29 mouse cellular contexts compared by ENCODE assay signal in the genomic region with DNA sequence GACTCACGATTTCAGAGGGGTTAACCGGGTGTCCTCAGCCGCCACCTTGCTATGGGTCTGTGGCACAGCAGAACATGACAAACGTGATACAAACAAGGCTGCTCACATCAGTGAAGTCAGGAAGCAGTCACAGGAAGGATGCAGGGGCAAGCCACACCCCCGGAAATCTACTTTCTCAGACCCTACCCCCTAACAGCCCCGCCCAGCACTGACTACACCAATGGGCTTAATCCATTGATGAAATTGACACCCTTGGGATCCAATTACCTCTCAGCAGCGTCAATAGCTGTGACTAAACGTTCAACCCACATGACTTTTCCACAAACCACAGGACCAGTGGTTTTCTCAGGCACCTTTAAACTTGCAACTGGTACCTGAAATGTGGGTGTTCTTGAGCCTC. TPM values are rescaled to one million over a fixed set of nuclear protein-coding genes. Genes with fewer than 3 reads are reported as not detected.
DNase-seq lines count a peak whose midpoint lies in the region; ATAC-seq and TF ChIP-seq lines count a peak whose summit lies in the region.
"Had no signal": no experiment of that assay in that cellular context is flagged by ENCODE, and none has a peak within 500 bp of the region (broad histone marks: within the 10 kb centered on the region; RNA-seq: fewer than 3 reads in every experiment).

No protein-coding gene starts in this region.

- H3K9me3 ChIP-seq in ES-E14 (ENCODE audit: control insufficient read depth, insufficient read depth, low read depth, low read length) = no peaks in the 10 kb centered on the region
- no peaks in the 10 kb centered on the region for H3K9me3 ChIP-seq in intestine, postnatal 0 days (ENCODE audit: control insufficient read depth)
- H3K9me3 ChIP-seq: G1E; heart, embryonic 15.5 days; intestine, embryonic 15.5 days; liver, embryonic 15.5 days; midbrain, embryonic 15.5 days had no signal

- ATAC-seq in granulocyte monocyte progenitor cell, adult 5-6 weeks (replicated peaks; ENCODE audit: poor library complexity, severe bottlenecking) = no peak
- no peak for ATAC-seq in intestine, postnatal 0 days
- ATAC-seq: forebrain, postnatal 0 days; hindbrain, embryonic 16.5 days; intestine, embryonic 15.5 days; midbrain, embryonic 15.5 days had no signal

- no peak overlapping the region for H3K27ac ChIP-seq in ES-E14 (ENCODE audit: insufficient read depth, low read depth, low read length, poor library complexity, severe bottlenecking)
- no peak overlapping the region for H3K27ac ChIP-seq in intestine, postnatal 0 days (ENCODE audit: low read depth, low read length)
- H3K27ac ChIP-seq: heart, embryonic 15.5 days; intestine, embryonic 15.5 days; liver, embryonic 15.5 days; midbrain, embryonic 15.5 days; stomach, postnatal 0 days had no signal

- no peak overlapping the region for H3K9ac ChIP-seq in ES-E14 (ENCODE audit: insufficient read depth, low read depth, low read length, poor library complexity, severe bottlenecking)
- no peak overlapping the region for H3K9ac ChIP-seq in intestine, postnatal 0 days (ENCODE audit: low read depth, low read length)
- H3K9ac ChIP-seq: forebrain, postnatal 0 days; heart, embryonic 15.5 days; intestine, embryonic 15.5 days; liver, embryonic 15.5 days; lung, embryonic 14.5 days; midbrain, embryonic 15.5 days had no signal

- peaks cover 0 to 2% of the 10 kb centered on the region in 2 experiments; a peak in 1 of 4 replicates for H3K4me1 ChIP-seq in ES-E14 (ENCODE audit: control insufficient read depth in 2 of 2, insufficient read depth in 2 of 2, low read length in 2 of 2, poor library complexity in 1 of 2)
- no peaks in the 10 kb centered on the region for H3K4me1 ChIP-seq in intestine, postnatal 0 days (replicated peaks; ENCODE audit: control insufficient read depth, insufficient read depth, low read length)
- H3K4me1 ChIP-seq: intestine, embryonic 15.5 days; midbrain, embryonic 15.5 days had no signal

- DNase-seq in testis, postnatal 14 days (ENCODE audit: low spot score) = peak; percentile 45
- DNase-seq in testis, postnatal 10 days (ENCODE audit: low spot score) = no peak
- peak; percentile 69 for DNase-seq in ES-E14 (ENCODE audit: low read depth, low spot score)
- peak; percentile 90 for DNase-seq in ZHBTc4 (ENCODE audit: low read depth, low spot score)
- no peak for DNase-seq in gastrocnemius, adult 8-10 months (ENCODE audit: low spot score in 2 of 2)
- DNase-seq in embryo, embryonic 9.5 days (ENCODE audit: extremely low spot score) = no peak
- DNase-seq: adrenal gland, postnatal 10 days; cerebellum, adult 9-10 months; cerebellum, postnatal 36 days; forebrain, postnatal 0 days; gastrocnemius, postnatal 10 days; kidney, adult 9 months; kidney, postnatal 14 days; lung, embryonic 14.5 days; lung, postnatal 14 days; right cerebral cortex, adult 18-20 months; right cerebral cortex, postnatal 4 days had no signal

- no peak for TF ChIP-seq CTCF in intestine, postnatal 0 days (IDR thresholded peaks at IDR 0.05; ENCODE audit: low read depth)

- WGBS in intestine, postnatal 0 days = 69% methylated on average over 8 of the region's 8 CpGs

- peak overlapping the region in 1 of 2 experiments; percentile 58; a peak in 2 of 4 replicates for H3K4me3 ChIP-seq in ES-E14 (ENCODE audit: insufficient read depth in 1 of 2, low read depth in 1 of 2, low read length in 2 of 2, poor library complexity in 1 of 2, severe bottlenecking in 1 of 2)
- H3K4me3 ChIP-seq in intestine, postnatal 0 days (ENCODE audit: low read depth, low read length) = no peak overlapping the region
- H3K4me3 ChIP-seq: erythroblast, embryonic 14.5 days; heart, embryonic 15.5 days; intestine, embryonic 15.5 days; liver, embryonic 15.5 days; midbrain, embryonic 15.5 days had no signal

- no peak overlapping the region for H3K4me2 ChIP-seq in intestine, postnatal 0 days (replicated peaks; ENCODE audit: low read depth)
- H3K4me2 ChIP-seq: heart, embryonic 15.5 days; intestine, embryonic 15.5 days; liver, embryonic 15.5 days; lung, embryonic 14.5 days; midbrain, embryonic 15.5 days had no signal

- no peaks in the 10 kb centered on the region for H3K36me3 ChIP-seq in ES-E14 (ENCODE audit: control insufficient read depth, insufficient read depth, low read length, poor library complexity, severe bottlenecking)
- H3K36me3 ChIP-seq in intestine, postnatal 0 days (ENCODE audit: control insufficient read depth, insufficient read depth) = no peaks in the 10 kb centered on the region
- H3K36me3 ChIP-seq: G1E; heart, embryonic 15.5 days; intestine, embryonic 15.5 days; liver, embryonic 15.5 days; midbrain, embryonic 15.5 days had no signal

- in situ Hi-C loops in ES-E14 (cut with MboI; ENCODE audit: low sequenced_read_pairs in 2 of 2, unreplicated experiment in 2 of 2) = no loop called here

- H3K27me3 ChIP-seq in intestine, postnatal 0 days (replicated peaks; ENCODE audit: control insufficient read depth, insufficient read depth, low read length) = no peaks in the 10 kb centered on the region
- H3K27me3 ChIP-seq: heart, embryonic 15.5 days; intestine, embryonic 15.5 days; liver, embryonic 15.5 days; midbrain, embryonic 15.5 days had no signal

TF ChIP-seq in ES-E14, 5 proteins besides CTCF, POLR2A, EP300 and RAD21:
- peak; percentile 88 for TF ChIP-seq CHD2 (IDR thresholded peaks at IDR 0.05; ENCODE audit: low read depth, low read length)
- no peak for TF ChIP-seq ZC3H11A (IDR thresholded peaks at IDR 0.05; ENCODE audit: borderline replicate concordance, low read depth, low read length)

RNA-seq across cellular contexts. Expression of a gene that starts 13.7 kb away (rescaled TPM):
- total RNA-seq in ES-E14 (2012; rRNA removed) = 9.6 and 16.0 TPM in 2 replicates
- total RNA-seq in gastrocnemius, adult 8-10 months (2022) = 1 to 10 TPM; 4.7 to 8.7 (median 6.1) TPM
- 332 and 404 TPM in 2 replicates for total RNA-seq in granulocyte monocyte progenitor cell, adult 5-6 weeks (2014; fragmentation: Nextera tagmentation)
- 209 and 277 TPM in 2 replicates for total RNA-seq in granulocyte monocyte progenitor cell, adult 5-6 weeks (2017)
- 18.2 and 19.3 TPM in 2 replicates for polyA plus RNA-seq in intestine, postnatal 0 days (2015; fragmentation: Nextera tagmentation; extraction: Ambion mirVana)

RNA-seq across cellular contexts. Expression of a gene that starts 22.7 kb away (rescaled TPM):
- total RNA-seq in ES-E14 (2012; rRNA removed) = not detected in 2 replicates
- 1 to 10 TPM in 2 of 4 experiments, under 1 TPM in 1, not detected in 1; 0.99 to 1.3 (median 1.3) TPM for total RNA-seq in gastrocnemius, adult 8-10 months (2022)
- total RNA-seq in granulocyte monocyte progenitor cell, adult 5-6 weeks (2014; fragmentation: Nextera tagmentation) = not detected in 2 replicates
- total RNA-seq in granulocyte monocyte progenitor cell, adult 5-6 weeks (2017) = not detected in 2 replicates
- polyA plus RNA-seq in intestine, postnatal 0 days (2015; fragmentation: Nextera tagmentation; extraction: Ambion mirVana) = 15.2 and 16.2 TPM in 2 replicates
- total RNA-seq: G1E; liver, adult 2 months had no signal
- polyA plus RNA-seq: erythroblast, embryonic 14.5 days; G1E had no signal

RNA-seq across cellular contexts. Expression of a gene that starts 28.4 kb away (rescaled TPM):
- total RNA-seq in ES-E14 (2012; rRNA removed) = 1.4 TPM in 1 of 2 replicates, not detected in the other
- total RNA-seq in gastrocnemius, adult 8-10 months (2022) = 100 to 1,000 TPM; 556 to 826 (median 679) TPM
- not detected in 2 replicates for total RNA-seq in granulocyte monocyte progenitor cell, adult 5-6 weeks (2014; fragmentation: Nextera tagmentation)
- total RNA-seq in granulocyte monocyte progenitor cell, adult 5-6 weeks (2017) = not detected in 2 replicates
- polyA plus RNA-seq in intestine, postnatal 0 days (2015; fragmentation: Nextera tagmentation; extraction: Ambion mirVana) = 78.9 and 83.1 TPM in 2 replicates
- total RNA-seq: G1E had no signal
- polyA plus RNA-seq: G1E had no signal

RNA-seq across cellular contexts. Expression of a gene that starts 30.5 kb away (rescaled TPM):
- total RNA-seq in ES-E14 (2012; rRNA removed) = 0.16 and 0.18 TPM in 2 replicates
- total RNA-seq in gastrocnemius, adult 8-10 months (2022) = 1 to 10 TPM; 1.4 to 3.5 (median 2.3) TPM
- total RNA-seq in granulocyte monocyte progenitor cell, adult 5-6 weeks (2014; fragmentation: Nextera tagmentation) = not detected in 2 replicates
- total RNA-seq in granulocyte monocyte progenitor cell, adult 5-6 weeks (2017) = not detected in 2 replicates
- 0.70 and 0.78 TPM in 2 replicates for polyA plus RNA-seq in intestine, postnatal 0 days (2015; fragmentation: Nextera tagmentation; extraction: Ambion mirVana)
- polyA plus RNA-seq: erythroblast, embryonic 14.5 days; G1E; liver, embryonic 15.5 days had no signal

RNA-seq across cellular contexts. Expression of a gene that starts 47.9 kb away (rescaled TPM):
- 2.2 and 3.2 TPM in 2 replicates for total RNA-seq in ES-E14 (2012; rRNA removed)
- total RNA-seq in gastrocnemius, adult 8-10 months (2022) = 1 to 10 TPM in 2 of 4 experiments, under 1 TPM in 2; 0.77 to 1.3 (median 0.92) TPM
- total RNA-seq in granulocyte monocyte progenitor cell, adult 5-6 weeks (2014; fragmentation: Nextera tagmentation) = not detected in 2 replicates
- total RNA-seq in granulocyte monocyte progenitor cell, adult 5-6 weeks (2017) = not detected in 2 replicates
- 40.4 and 48.0 TPM in 2 replicates for polyA plus RNA-seq in intestine, postnatal 0 days (2015; fragmentation: Nextera tagmentation; extraction: Ambion mirVana)
- total RNA-seq: forebrain, postnatal 0 days; left cerebral cortex, postnatal 14 days had no signal
- polyA plus RNA-seq: erythroblast, embryonic 14.5 days; forebrain, postnatal 0 days; G1E; midbrain, embryonic 15.5 days had no signal

Comparison
In these comparisons a context has a peak if more than half of its experiments do, and no peak if none do; other contexts are left out.
1. DNase-seq: peak in testis, postnatal 14 days (single experiment), ES-E14 (single experiment) and ZHBTc4 (single experiment); none in testis, postnatal 10 days (single experiment), gastrocnemius, adult 8-10 months (0 of 2) and embryo, embryonic 9.5 days (single experiment).
2. RNA of a gene that starts 13.7 kb away (total RNA-seq): 209 to 404 TPM in granulocyte monocyte progenitor cell, adult 5-6 weeks; 9.6 to 16.0 TPM in ES-E14 and 4.7 to 8.7 TPM in gastrocnemius, adult 8-10 months; every median in the first group is over 10 times any median in the second.
3. RNA of a gene that starts 28.4 kb away (total RNA-seq): 556 to 826 TPM in gastrocnemius, adult 8-10 months; 1.4 TPM in ES-E14 and not detected in granulocyte monocyte progenitor cell, adult 5-6 weeks; every median in the first group is over 100 times any median in the second.